Mouse (Mus musculus): ENCODE measurements around the gene Thra. TPM values are rescaled to one million over a fixed set of nuclear protein-coding genes. Genes with fewer than 3 reads are reported as not detected.

Thra gene
- polyA plus RNA-seq, 1 experiment from 2014 or later, result 37.8 TPM

DNA sequence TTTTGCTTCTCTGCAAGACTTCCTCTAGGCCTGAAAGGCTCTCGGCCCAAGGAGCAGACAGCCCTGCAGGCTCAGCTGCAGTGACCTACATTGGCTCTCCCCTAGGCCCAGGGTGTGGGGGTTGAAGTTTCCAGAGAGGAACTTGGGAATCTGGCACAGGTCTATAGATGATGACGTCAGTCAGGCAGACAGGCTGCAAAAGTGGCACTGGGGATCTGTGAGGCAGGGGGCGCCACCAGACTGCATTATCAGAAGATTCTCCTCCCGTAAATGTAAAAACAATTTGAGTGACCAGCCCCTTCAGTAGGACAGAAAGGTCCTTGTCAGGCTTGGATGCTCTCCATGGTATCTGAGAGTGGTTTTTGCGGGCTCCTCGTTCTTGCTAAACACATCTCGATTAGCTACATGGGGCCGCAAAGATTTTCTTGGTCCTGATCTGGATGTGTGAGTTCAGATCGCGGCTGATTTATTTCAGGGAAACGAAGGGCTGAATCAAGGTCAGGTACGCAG is 45.4 kb downstream of the Thra start:
- ATAC-seq (ENCODE audit: insufficient read depth, low FRiP score), result peak; percentile 5; the same call in 1 of the 2 replicates
- Histone ChIP-seq H3K27ac (ENCODE audit: low read length) (peak overlapping the region; percentile 78), H3K36me3 (ENCODE audit: control insufficient read depth, insufficient read depth, low read length) (no peaks in the 10 kb centered on the region), H3K4me1 (ENCODE audit: control insufficient read depth, insufficient read depth, low read length) (peaks cover 65% of the 10 kb centered on the region), H3K9ac (ENCODE audit: low read length) (peak overlapping the region; percentile 65; the same call in 1 of the 2 replicates), H3K9me3 (replicated peaks; ENCODE audit: control insufficient read depth, low read length) (no peaks in the 10 kb centered on the region), H3K4me3 (replicated peaks; ENCODE audit: low read length) (0 out of 2 replicates have a peak overlapping the region, but pooled peaks have one; percentile 20), H3K4me2 (ENCODE audit: low read depth, low read length) (peak overlapping the region; percentile 49), H3K27me3 (ENCODE audit: control insufficient read depth, insufficient read depth, low read length) (no peaks in the 10 kb centered on the region)
- 4% methylated on average over 12 of the region's 12 CpGs for WGBS

DNA sequence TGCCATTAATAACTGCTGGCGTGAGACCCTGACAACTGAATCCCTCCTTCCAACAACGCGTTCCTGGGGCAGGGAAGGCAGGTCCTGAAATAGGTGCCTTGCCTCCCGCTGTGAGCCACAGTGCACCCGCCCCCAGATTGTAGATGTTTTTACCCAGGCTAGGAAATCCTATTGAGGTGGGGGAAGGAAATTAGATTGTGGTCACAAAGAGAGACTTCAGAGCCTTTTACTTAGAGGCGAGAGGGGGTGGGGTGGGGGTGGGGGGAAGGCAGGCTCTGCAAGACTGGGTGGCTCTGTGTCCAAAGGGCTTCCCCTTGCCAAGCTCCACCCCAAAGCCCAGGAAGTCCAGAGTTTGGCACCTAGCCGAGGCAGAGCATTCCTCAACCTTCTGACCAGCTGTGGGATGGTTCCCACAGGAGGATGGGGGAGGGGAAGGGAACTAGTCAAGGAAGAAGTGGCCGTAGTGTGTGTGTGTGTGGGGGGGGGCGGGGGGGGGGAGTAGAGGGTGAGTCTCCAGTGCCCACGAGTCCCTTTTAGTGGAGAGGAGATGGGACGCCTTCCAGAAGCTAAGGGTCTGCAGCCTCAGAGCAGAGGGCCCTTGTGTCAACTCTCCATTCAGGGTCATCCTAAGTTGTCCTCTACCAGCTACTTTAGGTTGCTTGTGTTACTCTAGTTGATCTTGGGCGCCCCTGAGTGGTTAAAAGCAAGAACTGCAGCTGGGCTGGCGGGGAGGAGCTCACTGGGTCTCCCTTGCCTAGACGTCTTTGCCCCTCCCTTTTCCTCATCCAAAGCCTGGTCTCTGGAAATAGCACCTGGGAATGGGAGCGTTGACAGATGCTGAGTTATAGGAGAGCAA is 46.1 kb downstream of the Thra start:
- Histone ChIP-seq H3K27me3 (ENCODE audit: control insufficient read depth, insufficient read depth, low read length) (no peaks in the 10 kb centered on the region), H3K9me3 (replicated peaks; ENCODE audit: control insufficient read depth, low read length) (no peaks in the 10 kb centered on the region), H3K36me3 (ENCODE audit: control insufficient read depth, insufficient read depth, low read length) (no peaks in the 10 kb centered on the region), H3K4me2 (ENCODE audit: low read depth, low read length) (peak overlapping the region; percentile 49), H3K27ac (ENCODE audit: low read length) (peak overlapping the region; percentile 78), H3K9ac (ENCODE audit: low read length) (peak overlapping the region; percentile 65; the same call in 1 of the 2 replicates), H3K4me3 (replicated peaks; ENCODE audit: low read length) (peak overlapping the region; percentile 20), H3K4me1 (ENCODE audit: control insufficient read depth, insufficient read depth, low read length) (peaks cover 61% of the 10 kb centered on the region)
- peak; percentile 76 for ATAC-seq (ENCODE audit: insufficient read depth, low FRiP score)
- WGBS, result 3% methylated on average over 13 of the region's 15 CpGs

DNA sequence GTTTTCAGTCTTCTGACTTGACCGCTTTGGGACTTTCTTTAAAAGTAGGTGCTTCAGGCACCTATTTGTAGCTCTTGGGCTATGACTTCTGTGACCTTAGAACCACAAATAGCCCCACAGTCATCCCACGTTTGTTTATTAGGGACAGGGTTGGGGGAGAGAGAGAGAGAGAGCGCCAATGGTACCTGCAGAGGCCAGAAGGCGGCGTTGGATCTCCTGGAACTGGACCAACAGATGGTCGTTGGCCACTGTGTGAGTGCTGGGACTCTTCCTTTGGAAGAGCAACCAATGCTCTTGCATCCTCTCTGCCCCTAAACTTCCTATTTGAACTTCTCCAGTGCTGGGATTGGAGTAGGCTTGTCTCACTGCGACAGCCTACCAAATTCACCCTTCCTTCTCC is 46.8 kb downstream of the Thra start:
- Histone ChIP-seq H3K4me1 (ENCODE audit: control insufficient read depth, insufficient read depth, low read length) (peaks cover 55% of the 10 kb centered on the region), H3K36me3 (ENCODE audit: control insufficient read depth, insufficient read depth, low read length) (no peaks in the 10 kb centered on the region), H3K9ac (ENCODE audit: low read length) (peak overlapping the region; percentile 42; the same call in 1 of the 2 replicates), H3K27ac (ENCODE audit: low read length) (peak overlapping the region; percentile 78), H3K9me3 (replicated peaks; ENCODE audit: control insufficient read depth, low read length) (no peaks in the 10 kb centered on the region), H3K27me3 (ENCODE audit: control insufficient read depth, insufficient read depth, low read length) (no peaks in the 10 kb centered on the region), H3K4me2 (ENCODE audit: low read depth, low read length) (peak overlapping the region; percentile 49; the same call in 1 of the 2 replicates), H3K4me3 (replicated peaks; ENCODE audit: low read length) (0 out of 2 replicates have a peak overlapping the region, but pooled peaks have one; percentile 6)
- ATAC-seq (ENCODE audit: insufficient read depth, low FRiP score), result no peak
- 26% methylated on average over 7 of the region's 7 CpGs for WGBS

DNA sequence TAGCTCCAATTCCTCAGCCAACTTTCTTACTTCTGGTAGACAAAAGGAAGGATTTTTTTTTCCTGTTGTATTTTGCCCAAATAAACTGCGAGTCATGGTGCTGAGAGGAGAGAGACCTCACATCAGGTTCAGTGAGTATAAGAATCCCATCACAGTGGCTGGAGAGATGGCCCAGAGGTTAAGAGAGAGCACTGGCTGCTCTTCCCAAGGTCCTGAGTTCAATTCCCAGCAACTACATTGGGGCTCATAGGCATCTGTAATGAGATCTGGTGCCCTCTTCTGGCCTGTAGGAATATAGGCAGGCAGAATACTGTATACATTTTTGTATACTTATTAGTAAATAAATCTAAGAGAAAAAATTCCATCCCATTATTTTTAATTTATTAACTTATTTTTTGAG is 47.3 kb downstream of the Thra start:
- H3K4me3 ChIP-seq (replicated peaks; ENCODE audit: low read length), result no peak overlapping the region
- H3K36me3 ChIP-seq (ENCODE audit: control insufficient read depth, insufficient read depth, low read length), result no peaks in the 10 kb centered on the region
- no peaks in the 10 kb centered on the region for H3K27me3 ChIP-seq (ENCODE audit: control insufficient read depth, insufficient read depth, low read length)
- H3K9me3 ChIP-seq (replicated peaks; ENCODE audit: control insufficient read depth, low read length), result no peaks in the 10 kb centered on the region
- ATAC-seq (ENCODE audit: insufficient read depth, low FRiP score), result no peak
- H3K9ac ChIP-seq (ENCODE audit: low read length), result 0 out of 2 replicates have a peak overlapping the region, but pooled peaks have one; percentile 42
- 85% methylated on average over 1 of the region's 1 CpGs for WGBS
- H3K4me1 ChIP-seq (ENCODE audit: control insufficient read depth, insufficient read depth, low read length), result peaks cover 53% of the 10 kb centered on the region
- peak overlapping the region; percentile 78 for H3K27ac ChIP-seq (ENCODE audit: low read length)
- H3K4me2 ChIP-seq (ENCODE audit: low read depth, low read length), result no peak overlapping the region

DNA sequence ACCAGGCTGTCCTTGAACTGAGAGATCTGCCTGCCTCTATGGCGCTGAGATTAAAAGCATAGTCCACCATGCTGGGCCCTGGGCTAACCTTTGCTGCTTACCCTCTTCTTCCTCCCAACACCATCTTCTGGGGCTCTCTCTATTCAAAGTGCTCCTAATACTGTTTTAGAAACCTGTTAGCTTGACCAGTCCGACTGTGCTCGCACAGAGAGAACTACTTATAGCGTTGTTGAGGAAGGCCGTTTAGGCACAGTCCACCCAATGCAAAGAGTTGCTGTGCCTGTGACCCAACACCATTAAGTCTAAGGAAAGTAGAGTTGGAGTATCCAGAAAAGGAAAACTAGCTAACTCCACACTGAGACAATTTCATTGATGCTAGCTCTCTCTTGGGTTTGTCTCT is 47.7 kb downstream of the Thra start:
- ATAC-seq (ENCODE audit: insufficient read depth, low FRiP score), result no peak
- H3K4me1 ChIP-seq (ENCODE audit: control insufficient read depth, insufficient read depth, low read length), result peaks cover 49% of the 10 kb centered on the region
- no peaks in the 10 kb centered on the region for H3K36me3 ChIP-seq (ENCODE audit: control insufficient read depth, insufficient read depth, low read length)
- H3K27me3 ChIP-seq (ENCODE audit: control insufficient read depth, insufficient read depth, low read length), result no peaks in the 10 kb centered on the region
- WGBS, result 91% methylated on average over 5 of the region's 5 CpGs
- peak overlapping the region; percentile 63; the same call in 1 of the 2 replicates for H3K9ac ChIP-seq (ENCODE audit: low read length)
- no peak overlapping the region; the same call in 1 of the 2 replicates for H3K4me2 ChIP-seq (ENCODE audit: low read depth, low read length)
- no peaks in the 10 kb centered on the region for H3K9me3 ChIP-seq (replicated peaks; ENCODE audit: control insufficient read depth, low read length)
- H3K27ac ChIP-seq (ENCODE audit: low read length), result peak overlapping the region; percentile 82
- H3K4me3 ChIP-seq (replicated peaks; ENCODE audit: low read length), result no peak overlapping the region

DNA sequence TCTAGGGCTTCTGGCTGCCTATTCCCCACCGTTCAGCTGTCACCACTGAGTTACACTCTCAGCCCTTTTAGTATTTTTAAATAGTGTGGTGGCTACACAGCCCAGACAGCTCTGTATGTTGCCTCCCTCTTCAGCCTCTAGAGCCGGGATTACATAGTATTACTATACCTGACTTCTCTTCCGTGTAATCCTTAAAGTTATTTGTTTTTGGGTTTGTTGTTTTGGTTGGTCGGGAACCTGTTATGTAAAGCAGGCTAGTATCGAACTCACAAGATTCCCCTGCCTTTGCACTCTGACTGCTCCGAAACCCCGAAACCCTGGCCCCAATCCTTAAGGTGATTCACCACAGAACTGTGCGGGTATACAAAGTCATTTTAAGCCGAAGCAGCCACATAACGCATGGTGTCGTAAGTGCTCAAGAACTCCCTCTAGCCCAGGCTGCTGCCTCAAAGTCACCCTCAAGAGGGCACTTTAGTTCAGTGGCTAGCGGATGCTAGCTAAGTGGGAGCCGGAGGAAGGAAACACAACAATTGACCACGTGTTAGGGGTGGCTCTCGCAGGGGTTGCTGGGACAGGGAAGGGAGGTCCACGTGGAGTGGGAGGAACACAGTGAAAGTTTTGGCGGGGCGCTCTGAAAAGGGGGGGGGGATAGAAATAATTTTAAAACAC is 48.2 kb downstream of the Thra start:
- 10% methylated on average over 18 of the region's 18 CpGs for WGBS
- Histone ChIP-seq H3K27me3 (ENCODE audit: control insufficient read depth, insufficient read depth, low read length) (no peaks in the 10 kb centered on the region), H3K9ac (ENCODE audit: low read length) (peak overlapping the region; percentile 74), H3K4me1 (ENCODE audit: control insufficient read depth, insufficient read depth, low read length) (peaks cover 44% of the 10 kb centered on the region), H3K4me2 (ENCODE audit: low read depth, low read length) (peak overlapping the region; percentile 95), H3K36me3 (ENCODE audit: control insufficient read depth, insufficient read depth, low read length) (no peaks in the 10 kb centered on the region), H3K4me3 (replicated peaks; ENCODE audit: low read length) (peak overlapping the region; percentile 57), H3K27ac (ENCODE audit: low read length) (peak overlapping the region; percentile 82), H3K9me3 (replicated peaks; ENCODE audit: control insufficient read depth, low read length) (no peaks in the 10 kb centered on the region)
- peak; percentile 86 for ATAC-seq (ENCODE audit: insufficient read depth, low FRiP score)

DNA sequence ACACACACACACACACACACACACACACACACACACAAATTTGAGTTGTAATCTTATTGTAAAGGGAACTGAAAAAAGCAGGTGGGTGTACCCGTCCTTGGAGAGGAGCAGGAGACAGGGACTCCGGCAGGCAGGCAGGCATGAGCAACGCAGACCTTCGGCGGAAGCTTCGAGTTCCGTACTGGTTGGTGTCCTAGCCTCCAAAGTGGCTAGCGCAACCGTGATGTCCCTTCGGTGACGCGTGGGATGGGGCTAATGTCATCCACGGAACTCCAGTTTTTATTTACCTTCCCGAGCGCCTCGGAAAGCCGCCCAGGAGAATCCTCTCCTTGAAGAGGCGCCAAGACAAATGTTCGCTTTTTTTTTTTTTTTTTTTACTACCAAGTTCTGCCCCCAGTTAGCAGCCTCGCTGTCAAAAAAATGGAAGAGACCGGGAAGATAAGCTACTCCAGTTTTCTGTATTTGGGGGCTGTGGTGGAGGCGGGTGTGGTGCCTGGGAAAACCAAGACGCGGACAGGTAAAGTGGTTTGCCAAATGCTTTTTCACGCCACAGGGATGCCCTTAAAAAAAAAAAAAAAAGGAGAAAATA is 48.9 kb downstream of the Thra start:
- Histone ChIP-seq H3K9me3 (replicated peaks; ENCODE audit: control insufficient read depth, low read length) (no peaks in the 10 kb centered on the region), H3K27me3 (ENCODE audit: control insufficient read depth, insufficient read depth, low read length) (no peaks in the 10 kb centered on the region), H3K36me3 (ENCODE audit: control insufficient read depth, insufficient read depth, low read length) (no peaks in the 10 kb centered on the region), H3K9ac (ENCODE audit: low read length) (peak overlapping the region; percentile 74), H3K4me1 (ENCODE audit: control insufficient read depth, insufficient read depth, low read length) (peaks cover 43% of the 10 kb centered on the region), H3K4me2 (ENCODE audit: low read depth, low read length) (peak overlapping the region; percentile 95), H3K4me3 (replicated peaks; ENCODE audit: low read length) (peak overlapping the region; percentile 57), H3K27ac (ENCODE audit: low read length) (peak overlapping the region; percentile 82)
- ATAC-seq (ENCODE audit: insufficient read depth, low FRiP score), result 0 out of 2 replicates have a peak, but pooled peaks have one; percentile 1
- WGBS, result under 1% methylated on average over 25 of the region's 25 CpGs

DNA sequence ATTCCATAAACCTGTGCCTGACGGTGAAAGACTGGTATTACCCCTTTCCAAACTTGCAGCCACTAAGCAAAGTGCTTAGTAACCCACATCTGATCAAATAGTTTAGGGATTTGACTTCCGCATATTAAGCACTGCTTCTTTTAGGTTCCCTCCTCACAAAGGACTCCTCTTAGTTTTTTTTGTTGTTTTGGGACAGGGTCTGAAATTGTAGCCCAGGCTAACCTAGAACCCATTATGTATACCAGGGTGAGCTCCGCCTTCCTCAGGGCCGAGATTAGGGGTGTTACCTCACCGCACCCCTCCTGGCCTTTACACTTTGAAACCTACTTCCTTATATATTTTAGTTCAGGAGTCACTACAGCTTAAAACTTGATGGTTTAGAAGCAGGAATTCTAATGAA is 49.4 kb downstream of the Thra start:
- Histone ChIP-seq H3K4me3 (replicated peaks; ENCODE audit: low read length) (peak overlapping the region; percentile 57), H3K27me3 (ENCODE audit: control insufficient read depth, insufficient read depth, low read length) (no peaks in the 10 kb centered on the region), H3K36me3 (ENCODE audit: control insufficient read depth, insufficient read depth, low read length) (no peaks in the 10 kb centered on the region), H3K27ac (ENCODE audit: low read length) (peak overlapping the region; percentile 38; the same call in 1 of the 2 replicates), H3K9me3 (replicated peaks; ENCODE audit: control insufficient read depth, low read length) (no peaks in the 10 kb centered on the region), H3K9ac (ENCODE audit: low read length) (peak overlapping the region; percentile 74), H3K4me2 (ENCODE audit: low read depth, low read length) (peak overlapping the region; percentile 95), H3K4me1 (ENCODE audit: control insufficient read depth, insufficient read depth, low read length) (peaks cover 43% of the 10 kb centered on the region)
- 33% methylated on average over 5 of the region's 5 CpGs for WGBS
- no peak for ATAC-seq (ENCODE audit: insufficient read depth, low FRiP score)

Measured in stomach, embryonic 16.5 days (tissue).